Mouse (Mus musculus): Measurements from ENCODE around the gene Atad1. TPM values are rescaled to one million over a fixed set of nuclear protein-coding genes. Genes with fewer than 3 reads are reported as not detected.

Gene Atad1
- polyA plus RNA-seq, 1 experiment, result 14.8 TPM

GRCm38 (mm10) chr19:32626768-32627331 lies 112.7 kb downstream of the Atad1 start:
- no peak for TF ChIP-seq MYOG (IDR thresholded peaks at IDR 0.05; ENCODE audit: control insufficient read depth in 1 of 3, insufficient read depth in 1 of 3, insufficient read length in 2 of 3, low read depth in 2 of 3)
- TF ChIP-seq CEBPB (IDR thresholded peaks at IDR 0.05; ENCODE audit: insufficient read depth, poor library complexity, severe bottlenecking), result no peak
- TF ChIP-seq SRF (IDR thresholded peaks at IDR 0.05; ENCODE audit: control insufficient read depth, insufficient read length, low read depth), result no peak
- no peak for TF ChIP-seq TCF12 (IDR thresholded peaks at IDR 0.05; ENCODE audit: insufficient read depth, poor library complexity, severe bottlenecking)
- TF ChIP-seq REST (IDR thresholded peaks at IDR 0.05; ENCODE audit: insufficient read depth, insufficient read length), result no peak
- TF ChIP-seq E2F4 (IDR thresholded peaks at IDR 0.05; ENCODE audit: insufficient read depth), result no peak
- TF ChIP-seq POLR2A (IDR thresholded peaks at IDR 0.05; ENCODE audit: insufficient read length, low read depth), result no peak
- no peak for TF ChIP-seq MAX (IDR thresholded peaks at IDR 0.05; ENCODE audit: low read depth)
- TF ChIP-seq TCF3 (IDR thresholded peaks at IDR 0.05; ENCODE audit: insufficient read length, low read depth), result no peak
- TF ChIP-seq POLR2AphosphoS2 (IDR thresholded peaks at IDR 0.05; ENCODE audit: insufficient read length, low read depth), result no peak
- TF ChIP-seq MYOD1 (IDR thresholded peaks at IDR 0.05; ENCODE audit: control insufficient read depth in 1 of 3, insufficient read length in 2 of 3, low read depth in 2 of 3), result no peak
- TF ChIP-seq USF1 (IDR thresholded peaks at IDR 0.05; ENCODE audit: low read depth), result no peak
- no peaks in the 10 kb centered on the region for H3K79me2 ChIP-seq (ENCODE audit: control insufficient read depth, insufficient read depth)

DNA sequence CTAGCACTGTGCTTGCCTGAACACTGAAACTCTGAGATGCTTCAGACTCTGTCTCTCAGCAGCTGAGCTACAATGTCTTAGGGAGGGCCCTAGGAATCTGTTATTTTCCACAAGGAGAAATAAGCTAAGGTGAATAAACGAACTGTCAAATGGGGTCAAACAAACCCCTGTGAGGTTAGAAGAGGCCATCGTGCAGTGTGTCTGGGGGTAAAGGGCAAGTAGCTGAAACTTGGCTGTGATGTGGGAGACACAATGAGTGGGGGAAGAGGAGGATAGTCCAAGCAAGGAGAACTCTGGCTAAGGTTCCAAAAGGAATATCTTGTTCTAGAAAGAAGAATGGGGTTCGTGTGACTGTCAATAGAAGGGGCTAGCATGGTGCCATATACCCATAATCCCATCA lies 117.4 kb downstream of the Atad1 start:
- no peak overlapping the region for H3K4me3 ChIP-seq
- no peak overlapping the region for H3ac ChIP-seq (ENCODE audit: control insufficient read depth, insufficient read length)
- peaks cover 4% of the 10 kb centered on the region for H3K27me3 ChIP-seq (ENCODE audit: control insufficient read depth, insufficient read depth, insufficient read length)
- H3K79me2 ChIP-seq (ENCODE audit: control insufficient read depth, insufficient read depth), result no peaks in the 10 kb centered on the region
- TF ChIP-seq MAX (IDR thresholded peaks at IDR 0.05; ENCODE audit: low read depth), result no peak
- TF ChIP-seq REST (IDR thresholded peaks at IDR 0.05; ENCODE audit: insufficient read depth, insufficient read length), result no peak
- no peak for TF ChIP-seq MYOG (IDR thresholded peaks at IDR 0.05; ENCODE audit: control insufficient read depth in 1 of 3, insufficient read depth in 1 of 3, insufficient read length in 2 of 3, low read depth in 2 of 3)
- no peak for TF ChIP-seq MYOD1 (IDR thresholded peaks at IDR 0.05; ENCODE audit: control insufficient read depth in 1 of 3, insufficient read length in 2 of 3, low read depth in 2 of 3)
- TF ChIP-seq E2F4 (IDR thresholded peaks at IDR 0.05; ENCODE audit: insufficient read depth), result no peak
- TF ChIP-seq TCF3 (IDR thresholded peaks at IDR 0.05; ENCODE audit: insufficient read length, low read depth), result no peak
- no peak for TF ChIP-seq CEBPB (IDR thresholded peaks at IDR 0.05; ENCODE audit: insufficient read depth, poor library complexity, severe bottlenecking)
- TF ChIP-seq POLR2A (IDR thresholded peaks at IDR 0.05; ENCODE audit: insufficient read length, low read depth), result no peak
- TF ChIP-seq POLR2AphosphoS2 (IDR thresholded peaks at IDR 0.05; ENCODE audit: insufficient read length, low read depth), result no peak
- no peak for TF ChIP-seq TCF12 (IDR thresholded peaks at IDR 0.05; ENCODE audit: insufficient read depth, poor library complexity, severe bottlenecking)
- TF ChIP-seq USF1 (IDR thresholded peaks at IDR 0.05; ENCODE audit: low read depth), result no peak
- no peak for TF ChIP-seq SRF (IDR thresholded peaks at IDR 0.05; ENCODE audit: control insufficient read depth, insufficient read length, low read depth)
- H3K36me3 ChIP-seq (ENCODE audit: control insufficient read depth, insufficient read depth), result no peaks in the 10 kb centered on the region
- H3K4me2 ChIP-seq (ENCODE audit: low read depth), result no peak overlapping the region

More at GRCm38 (mm10) chr19:32626768-32627331, 112.7 kb downstream of the Atad1 start:
- Histone ChIP-seq H3K36me3 (ENCODE audit: control insufficient read depth, insufficient read depth) (no peaks in the 10 kb centered on the region), H3K4me2 (ENCODE audit: low read depth) (no peak overlapping the region), H3K27me3 (ENCODE audit: control insufficient read depth, insufficient read depth, insufficient read length) (peaks cover 4% of the 10 kb centered on the region), H3ac (ENCODE audit: control insufficient read depth, insufficient read length) (no peak overlapping the region), H3K4me3 (no peak overlapping the region)

Other genes starting within 250 kb of the Atad1 start
- gene Papss2, start 144.0 kb downstream of the Atad1 start, polyA plus RNA-seq (2012; fragmentation: generic; extraction: Trizol), result 0.47 TPM
- 8.9 TPM for gene Pten, start 17.7 kb upstream of the Atad1 start, polyA plus RNA-seq (2012; fragmentation: generic; extraction: Trizol)

Measured in myocyte (in vitro differentiated cells).